Mouse (Mus musculus): Measurements from ENCODE around the gene Kcnj14. TPM values are rescaled to one million over a fixed set of nuclear protein-coding genes. Genes with fewer than 3 reads are reported as not detected.
A peak's percentile ranks its signal among the peaks of the same experiment; 100 is the strongest.

Kcnj14 gene
- polyA plus RNA-seq, 1 experiment from 2014 or later = 0.32 TPM

DNA sequence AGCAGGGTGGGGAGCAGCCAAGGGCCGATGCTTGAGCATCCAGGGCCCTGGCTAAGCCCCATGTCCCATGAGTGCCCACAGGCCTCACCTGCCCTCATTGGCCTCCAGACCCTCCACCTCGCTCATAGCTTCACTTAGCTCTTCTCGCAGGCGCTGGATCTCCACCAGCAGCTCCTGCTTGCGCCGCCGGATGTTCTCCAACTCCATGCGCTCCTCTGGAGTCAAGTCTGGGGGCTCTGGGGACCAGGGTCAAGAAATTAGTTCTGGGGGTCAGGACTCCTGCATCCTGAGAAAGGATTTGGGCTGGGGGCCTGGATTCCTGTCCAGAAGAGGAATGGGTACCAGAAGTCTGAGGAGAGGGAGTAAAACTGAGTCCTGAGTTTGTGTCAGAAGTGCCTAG is 11.7 kb downstream of the Kcnj14 start:
- no peaks in the 10 kb centered on the region for H3K27me3 ChIP-seq (ENCODE audit: insufficient read depth, low read length)
- ATAC-seq (no peak), DNase-seq (no peak)
- H3K36me3 ChIP-seq (replicated peaks; ENCODE audit: insufficient read depth, low read length) = peaks cover 47% of the 10 kb centered on the region
- H3K4me1 ChIP-seq (ENCODE audit: insufficient read depth) = peaks cover 12% of the 10 kb centered on the region
- H3K9me3 ChIP-seq (ENCODE audit: low read length) = no peaks in the 10 kb centered on the region
- peak overlapping the region; percentile 96; the same call in 1 of the 2 replicates for H3K4me3 ChIP-seq (ENCODE audit: low read depth, low read length)
- H3K27ac ChIP-seq (ENCODE audit: low read depth) = no peak overlapping the region
- H3K9ac ChIP-seq (replicated peaks) = peak overlapping the region; percentile 98; the same call in 1 of the 2 replicates
- peak overlapping the region; percentile 91 for H3K4me2 ChIP-seq (ENCODE audit: low read depth, low read length)
- TF ChIP-seq EP300 (IDR thresholded peaks at IDR 0.05; ENCODE audit: low read depth) = no peak
- no peak for TF ChIP-seq CTCF (IDR thresholded peaks at IDR 0.05; ENCODE audit: low read depth)
- WGBS (ENCODE audit: insufficient replicate concordance) = 92% methylated on average over 8 of the region's 8 CpGs

DNA sequence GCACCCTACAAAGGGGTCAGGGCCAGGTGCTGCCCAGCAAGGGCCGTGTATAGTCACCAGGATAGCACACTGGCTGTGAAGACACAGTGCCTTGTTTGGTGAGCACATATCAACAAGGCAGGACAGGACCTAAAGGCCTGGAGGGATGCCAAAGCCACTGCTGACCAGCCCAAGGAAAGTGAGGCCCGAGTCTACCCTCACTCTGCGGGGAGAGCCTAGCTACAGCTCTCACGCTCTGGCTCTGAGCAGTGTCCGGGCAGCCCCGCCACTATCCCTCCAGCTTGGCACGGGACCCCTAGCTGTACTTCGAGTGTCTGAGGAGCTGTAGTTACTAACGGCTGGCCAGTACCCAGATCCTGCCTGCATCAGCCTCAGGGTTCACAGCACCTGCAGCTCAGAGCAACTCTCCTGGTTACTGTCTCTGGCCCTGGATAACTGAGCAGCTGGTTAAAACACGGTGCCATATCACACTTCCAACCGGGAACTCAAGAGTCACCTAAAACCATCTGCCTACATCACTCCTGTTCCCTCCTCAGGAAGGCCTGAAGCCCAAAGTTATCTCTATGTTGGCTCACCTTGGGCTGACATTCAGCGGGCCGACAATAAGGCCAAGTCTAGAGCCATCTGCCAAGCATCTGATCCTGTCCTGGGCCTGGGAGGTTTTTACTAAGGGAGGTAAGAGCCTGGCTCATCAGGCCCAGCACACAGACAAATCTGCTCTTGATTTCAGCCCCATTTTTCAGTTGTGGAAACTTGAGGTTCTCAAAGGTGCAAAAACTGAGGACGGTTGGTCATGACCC is 15.1 kb downstream of the Kcnj14 start:
- no peak overlapping the region for H3K4me3 ChIP-seq (ENCODE audit: low read depth, low read length)
- peaks cover 9% of the 10 kb centered on the region for H3K4me1 ChIP-seq (ENCODE audit: insufficient read depth)
- no peak overlapping the region for H3K4me2 ChIP-seq (ENCODE audit: low read depth, low read length)
- H3K27me3 ChIP-seq (ENCODE audit: insufficient read depth, low read length) = no peaks in the 10 kb centered on the region
- no peak overlapping the region for H3K27ac ChIP-seq (ENCODE audit: low read depth)
- DNase-seq (no peak), ATAC-seq (no peak)
- 88% methylated on average over 14 of the region's 14 CpGs for WGBS (ENCODE audit: insufficient replicate concordance)
- H3K9ac ChIP-seq (replicated peaks) = no peak overlapping the region
- TF ChIP-seq CTCF (IDR thresholded peaks at IDR 0.05; ENCODE audit: low read depth) = no peak
- no peak for TF ChIP-seq EP300 (IDR thresholded peaks at IDR 0.05; ENCODE audit: low read depth)
- peaks cover 58% of the 10 kb centered on the region for H3K36me3 ChIP-seq (replicated peaks; ENCODE audit: insufficient read depth, low read length)
- no peaks in the 10 kb centered on the region for H3K9me3 ChIP-seq (ENCODE audit: low read length)

DNA sequence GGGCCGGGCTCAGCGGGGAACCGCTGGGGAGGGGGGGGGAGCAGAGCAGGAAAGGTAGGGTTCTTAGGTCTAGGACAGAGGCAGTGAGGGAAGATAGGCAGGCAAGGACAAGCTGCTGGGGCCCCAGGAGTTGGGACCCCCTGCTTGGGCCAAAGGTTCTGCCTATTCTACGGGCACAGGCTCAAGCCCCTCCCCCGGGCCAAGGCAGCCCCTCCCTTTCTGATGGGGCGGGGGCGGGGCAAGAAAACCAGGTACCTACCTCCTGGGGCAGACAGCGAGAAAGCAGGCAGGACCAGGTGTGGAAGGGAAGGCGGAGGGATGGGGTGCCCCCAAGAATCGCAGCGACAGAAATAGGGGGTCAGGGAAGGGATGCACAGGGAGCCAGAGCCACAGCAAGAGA is 16.1 kb downstream of the Kcnj14 start:
- DNase-seq (no peak), ATAC-seq (no peak)
- no peak overlapping the region for H3K4me3 ChIP-seq (ENCODE audit: low read depth, low read length)
- no peak overlapping the region for H3K9ac ChIP-seq (replicated peaks)
- no peak overlapping the region for H3K27ac ChIP-seq (ENCODE audit: low read depth)
- no peaks in the 10 kb centered on the region for H3K9me3 ChIP-seq (ENCODE audit: low read length)
- 68% methylated on average over 7 of the region's 11 CpGs for WGBS (ENCODE audit: insufficient replicate concordance)
- no peaks in the 10 kb centered on the region for H3K27me3 ChIP-seq (ENCODE audit: insufficient read depth, low read length)
- peaks cover 58% of the 10 kb centered on the region for H3K36me3 ChIP-seq (replicated peaks; ENCODE audit: insufficient read depth, low read length)
- TF ChIP-seq EP300 (IDR thresholded peaks at IDR 0.05; ENCODE audit: low read depth) (no peak), CTCF (IDR thresholded peaks at IDR 0.05; ENCODE audit: low read depth) (no peak)
- no peak overlapping the region for H3K4me2 ChIP-seq (ENCODE audit: low read depth, low read length)
- H3K4me1 ChIP-seq (ENCODE audit: insufficient read depth) = peaks cover 8% of the 10 kb centered on the region

DNA sequence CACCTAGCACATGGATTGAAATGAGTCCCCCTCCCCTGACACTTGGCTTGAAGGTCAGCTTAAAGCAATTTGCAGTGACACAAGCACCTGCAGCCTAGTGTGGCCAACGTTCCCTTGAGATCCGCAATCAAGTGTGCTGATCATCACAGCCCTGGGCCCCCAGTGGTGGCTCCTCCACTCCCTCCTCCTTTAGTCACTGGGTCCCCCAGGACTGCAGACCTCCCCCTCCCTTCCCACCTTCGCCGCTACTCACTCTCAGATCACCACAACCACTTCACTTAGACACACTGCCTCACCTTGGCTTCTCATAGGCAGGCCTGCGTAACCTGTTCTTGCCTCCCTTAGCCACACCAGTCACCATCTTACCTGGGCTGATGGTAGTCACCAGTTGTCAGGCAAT is 18.6 kb downstream of the Kcnj14 start:
- H3K9ac ChIP-seq (replicated peaks) = no peak overlapping the region
- no peak overlapping the region for H3K4me3 ChIP-seq (ENCODE audit: low read depth, low read length)
- H3K4me1 ChIP-seq (ENCODE audit: insufficient read depth) = peaks cover 3% of the 10 kb centered on the region
- H3K27ac ChIP-seq (ENCODE audit: low read depth) = no peak overlapping the region
- H3K4me2 ChIP-seq (ENCODE audit: low read depth, low read length) = no peak overlapping the region
- no peaks in the 10 kb centered on the region for H3K9me3 ChIP-seq (ENCODE audit: low read length)
- no peak for DNase-seq
- H3K36me3 ChIP-seq (replicated peaks; ENCODE audit: insufficient read depth, low read length) = peaks cover 41% of the 10 kb centered on the region
- no peak for ATAC-seq
- WGBS (ENCODE audit: insufficient replicate concordance) = 77% methylated on average over 5 of the region's 5 CpGs
- peaks cover 2% of the 10 kb centered on the region; the same call in 1 of the 2 replicates for H3K27me3 ChIP-seq (ENCODE audit: insufficient read depth, low read length)
- TF ChIP-seq EP300 (IDR thresholded peaks at IDR 0.05; ENCODE audit: low read depth) (no peak), CTCF (IDR thresholded peaks at IDR 0.05; ENCODE audit: low read depth) (no peak)

DNA sequence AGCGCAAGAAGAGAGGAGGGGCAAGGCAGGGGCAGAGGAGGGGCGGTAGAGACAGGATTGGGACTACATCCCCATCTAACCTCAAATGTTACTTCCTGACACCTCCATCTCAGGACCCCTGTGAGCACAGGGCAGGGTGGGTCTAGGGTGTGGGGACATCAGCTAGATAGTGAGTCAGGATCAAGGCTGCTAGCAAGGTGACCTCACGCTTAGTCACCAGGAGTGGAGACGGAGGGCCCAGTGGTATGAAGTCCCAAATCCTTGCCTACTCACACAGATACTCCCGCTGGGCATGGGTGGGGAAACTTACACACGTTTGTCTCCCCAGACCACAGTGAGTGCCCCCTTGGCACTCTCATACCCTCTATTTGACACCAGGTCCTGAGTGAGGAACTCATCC is 22.0 kb downstream of the Kcnj14 start:
- no peak for ATAC-seq
- peaks cover 7% of the 10 kb centered on the region for H3K36me3 ChIP-seq (replicated peaks; ENCODE audit: insufficient read depth, low read length)
- H3K4me1 ChIP-seq (ENCODE audit: insufficient read depth) = peaks cover 26% of the 10 kb centered on the region
- H3K4me3 ChIP-seq (ENCODE audit: low read depth, low read length) = no peak overlapping the region
- no peak overlapping the region for H3K27ac ChIP-seq (ENCODE audit: low read depth)
- H3K4me2 ChIP-seq (ENCODE audit: low read depth, low read length) = no peak overlapping the region
- TF ChIP-seq CTCF (IDR thresholded peaks at IDR 0.05; ENCODE audit: low read depth) (no peak), EP300 (IDR thresholded peaks at IDR 0.05; ENCODE audit: low read depth) (no peak)
- H3K9me3 ChIP-seq (ENCODE audit: low read length) = no peaks in the 10 kb centered on the region
- DNase-seq = no peak
- WGBS (ENCODE audit: insufficient replicate concordance) = 78% methylated on average over 6 of the region's 6 CpGs
- H3K27me3 ChIP-seq (ENCODE audit: insufficient read depth, low read length) = peaks cover 34% of the 10 kb centered on the region
- no peak overlapping the region for H3K9ac ChIP-seq (replicated peaks)

DNA sequence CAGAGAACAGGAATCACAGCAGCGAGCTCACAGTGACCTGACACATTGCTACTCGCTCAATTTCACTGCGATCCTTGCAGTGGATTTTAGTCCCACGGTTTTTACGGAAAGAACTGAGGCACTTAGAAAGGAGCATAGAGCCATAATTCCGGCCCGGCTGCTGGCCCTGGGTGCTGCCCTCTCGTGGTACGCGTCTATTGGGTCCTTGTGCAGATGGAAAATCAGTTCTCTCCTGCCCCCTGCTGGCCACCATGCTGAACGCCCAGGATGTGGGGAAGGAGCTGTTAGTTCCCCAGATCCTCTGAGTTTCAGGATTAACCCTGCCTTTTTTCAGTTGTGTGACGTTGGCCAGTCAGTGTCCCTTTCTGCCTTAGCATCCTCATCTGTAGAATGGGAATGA is 23.2 kb downstream of the Kcnj14 start:
- peak overlapping the region; percentile 32; the same call in 1 of the 2 replicates for H3K4me3 ChIP-seq (ENCODE audit: low read depth, low read length)
- TF ChIP-seq CTCF (IDR thresholded peaks at IDR 0.05; ENCODE audit: low read depth) (peak; percentile 100), EP300 (IDR thresholded peaks at IDR 0.05; ENCODE audit: low read depth) (no peak)

More for the DNA sequence above, 23.2 kb downstream of the Kcnj14 start:
- Histone ChIP-seq H3K36me3 (replicated peaks; ENCODE audit: insufficient read depth, low read length) (no peaks in the 10 kb centered on the region), H3K4me1 (ENCODE audit: insufficient read depth) (peaks cover 26% of the 10 kb centered on the region), H3K4me2 (ENCODE audit: low read depth, low read length) (peak overlapping the region; percentile 75), H3K9ac (replicated peaks) (peak overlapping the region; percentile 30; the same call in 1 of the 2 replicates), H3K27ac (ENCODE audit: low read depth) (no peak overlapping the region), H3K27me3 (ENCODE audit: insufficient read depth, low read length) (peaks cover 43% of the 10 kb centered on the region), H3K9me3 (ENCODE audit: low read length) (no peaks in the 10 kb centered on the region)
- DNase-seq = peak; percentile 94
- WGBS (ENCODE audit: insufficient replicate concordance) = 2% methylated on average over 12 of the region's 12 CpGs
- peak; percentile 79 for ATAC-seq
